Mouse (Mus musculus) kidney, postnatal 25 days (tissue): ENCODE measurements at regions not wholly inside any gene's neighbourhood (a gene's known extent, or its start where the extent isn't known, plus 50 kb on each side); places are given as distances from the start of the nearest gene placed in this dataset.
A peak's percentile ranks its signal among the peaks of the same experiment; 100 is the strongest.

Experiments
- DNase-seq, 2 experiments: peaks; one replicate each; pipeline ENCODE4 v3.0.0; 2021; ENCODE audit warnings: mixed read lengths in 2 of 2

- no peak for DNase-seq
Observed at GRCm38 (mm10) chr15:63667536-63667935, 177.4 kb downstream of the Gsdmc2 start.

DNA sequence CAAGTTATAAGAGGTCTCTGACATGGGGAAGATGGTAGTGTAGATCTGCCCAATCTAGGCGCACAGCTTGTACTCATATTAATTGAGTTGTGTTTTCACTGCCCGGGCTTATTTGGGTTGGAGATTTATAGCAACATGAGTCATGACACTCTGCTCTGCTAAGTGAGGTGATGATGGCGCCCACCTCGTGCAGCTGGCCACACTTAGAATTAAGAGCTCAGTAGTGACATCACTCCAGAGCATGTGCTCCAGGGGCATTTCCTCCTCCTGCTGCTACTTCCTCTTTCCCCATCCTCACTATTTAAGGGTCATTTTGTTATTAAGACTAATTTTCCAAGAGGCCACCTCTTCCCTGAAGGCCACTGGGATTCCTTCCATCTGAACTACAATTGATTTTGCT lies 179.5 kb downstream of the Gsdmc2 start:
- no peak for DNase-seq

GRCm38 (mm10) chr15:63664877-63665276 lies 180.1 kb downstream of the Gsdmc2 start:
- DNase-seq = no peak

DNA sequence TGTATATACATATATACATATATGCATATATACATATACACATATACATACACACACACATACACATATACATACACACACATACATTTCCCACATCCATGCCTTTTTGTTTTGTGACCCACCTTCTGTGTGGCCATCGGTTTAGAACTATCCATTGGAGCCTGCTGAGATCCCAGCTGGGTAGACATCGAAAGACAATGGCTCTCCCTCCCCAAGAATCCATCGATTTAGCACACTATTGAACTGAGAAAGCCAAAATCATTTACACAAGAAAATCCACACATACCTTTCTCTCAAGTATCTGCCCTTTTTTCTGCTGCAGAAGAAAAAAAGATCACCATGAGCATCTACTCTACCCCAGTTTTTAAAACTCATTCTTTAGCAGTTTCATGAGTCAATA lies 182.8 kb downstream of the Gsdmc2 start:
- no peak for DNase-seq

- no peak for DNase-seq
Observed at GRCm38 (mm10) chr15:63658031-63658521, 186.9 kb downstream of the Gsdmc2 start.

DNA sequence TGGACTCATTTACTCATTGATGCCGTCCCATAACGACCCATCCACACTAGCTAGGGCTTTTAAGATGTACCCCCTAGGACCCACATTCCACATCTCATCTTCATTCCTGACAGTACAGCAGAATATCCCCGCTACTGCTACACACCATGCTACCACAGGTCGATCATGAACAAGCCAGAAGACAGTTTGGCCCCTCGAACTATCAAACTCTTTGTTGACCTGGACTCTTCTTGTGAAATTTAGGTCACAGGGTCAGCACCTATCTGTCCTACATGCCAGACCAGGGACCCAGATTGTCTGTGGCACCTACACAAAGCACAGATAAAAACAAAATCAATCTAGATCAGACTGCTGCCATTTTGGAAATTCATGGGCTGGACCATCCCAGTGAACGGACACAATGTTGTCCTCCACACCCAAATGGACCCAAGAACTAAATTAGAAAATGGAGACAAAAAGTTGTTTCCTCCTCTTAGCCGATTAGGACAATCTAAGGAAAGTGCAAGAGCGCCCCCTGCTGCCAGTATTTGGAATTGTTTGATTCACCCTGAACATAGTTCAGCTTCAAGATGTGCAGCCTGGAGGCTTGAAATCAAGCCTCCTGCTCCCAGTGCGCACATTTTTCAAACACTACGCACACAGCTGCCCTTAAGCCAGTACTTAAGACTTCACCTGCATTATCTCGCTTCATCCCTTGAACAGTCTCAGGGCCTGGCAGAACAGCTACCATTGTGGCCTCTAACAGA lies 192.6 kb downstream of the Gsdmc2 start:
- peak; percentile 55 to 86 for DNase-seq

- DNase-seq = no peak
Observed at GRCm38 (mm10) chr15:63651120-63651519, 193.9 kb downstream of the Gsdmc2 start.

DNA sequence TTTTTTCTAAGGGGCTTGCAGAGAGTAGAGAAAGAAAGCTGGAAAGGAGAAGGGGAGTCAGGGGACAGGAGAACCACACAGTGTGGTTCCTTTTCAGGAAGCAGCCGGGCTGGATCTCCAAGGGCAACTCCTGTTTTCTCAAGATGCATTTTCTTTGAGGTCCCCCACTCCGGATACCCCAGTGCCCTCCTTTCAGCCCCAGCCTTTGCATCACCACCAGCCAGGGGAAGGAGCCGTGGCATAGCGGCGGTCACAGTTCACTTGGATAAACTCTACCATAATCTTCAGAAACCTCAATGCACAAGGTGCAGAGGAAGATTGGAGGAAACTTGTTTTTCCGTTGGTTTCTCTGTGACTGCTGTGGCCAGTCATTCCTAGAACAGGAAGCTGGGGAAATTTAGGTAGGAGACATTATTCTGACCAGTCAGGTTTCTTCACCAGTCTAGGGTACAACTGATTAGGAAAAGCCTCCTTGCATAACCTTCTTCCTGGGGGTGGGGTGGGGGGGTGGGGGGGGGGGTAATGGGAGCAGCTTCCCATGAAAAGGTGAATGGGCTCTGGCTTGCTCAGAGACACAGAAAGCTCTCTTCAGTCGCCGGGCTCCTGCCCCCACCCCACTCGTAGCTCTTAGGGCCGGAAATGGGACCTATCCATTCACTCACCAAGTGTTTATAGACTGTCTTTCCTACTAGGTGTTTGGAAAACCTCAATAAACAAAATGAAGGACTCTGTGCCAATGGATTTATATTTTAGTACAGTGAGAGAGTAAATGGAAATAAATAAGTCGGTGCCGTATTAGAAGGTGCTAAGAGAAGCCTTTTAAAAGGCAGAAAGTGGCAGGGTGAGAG lies 196.6 kb downstream of the Gsdmc2 start:
- no peak for DNase-seq

DNA sequence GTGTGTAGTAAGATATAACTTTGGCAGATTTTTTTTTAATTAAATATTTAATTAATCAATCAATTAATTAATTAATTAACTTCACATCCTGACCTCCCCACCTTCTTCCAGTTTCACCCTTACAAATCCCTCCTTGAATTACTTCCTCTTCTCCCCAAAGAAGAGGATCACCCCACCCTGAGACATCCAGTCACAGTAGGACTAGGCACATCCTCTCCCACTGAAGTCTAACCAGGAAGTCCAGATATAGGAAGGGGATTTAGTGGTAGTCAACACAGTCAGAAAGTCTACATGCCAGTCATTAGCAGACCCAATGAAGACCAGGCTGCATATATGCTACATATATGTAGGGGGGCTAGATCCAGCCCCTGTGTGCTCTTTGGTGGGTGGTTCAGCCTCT lies 220.2 kb downstream of the Gsdmc2 start:
- no peak for DNase-seq

- DNase-seq = no peak
Observed at GRCm38 (mm10) chr15:63624249-63624648, 220.7 kb downstream of the Gsdmc2 start.

GRCm38 (mm10) chr15:63616506-63617208 lies 228.3 kb downstream of the Gsdmc2 start:
- no peak for DNase-seq

DNA sequence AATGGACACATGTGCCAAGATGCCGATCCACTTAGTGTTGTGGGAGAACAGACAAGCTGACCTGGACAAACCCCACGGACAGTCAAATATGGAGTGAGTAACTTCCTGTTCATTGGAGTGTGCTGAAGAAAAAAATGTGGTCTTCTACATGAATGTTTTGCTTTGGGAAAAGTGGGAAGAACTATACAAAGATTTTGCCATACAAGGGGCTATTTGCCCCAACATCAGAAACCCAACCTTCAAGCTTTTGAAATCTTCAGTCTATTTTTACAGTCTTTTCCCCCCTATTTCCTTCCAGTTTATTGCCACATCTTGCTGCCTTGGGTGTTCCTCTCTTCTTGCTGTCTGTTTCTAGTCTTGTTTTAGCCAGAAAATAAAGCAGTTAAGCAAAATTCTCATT lies 230.8 kb downstream of the Gsdmc2 start:
- no peak for DNase-seq

- no peak for DNase-seq
Observed at GRCm38 (mm10) chr15:63613120-63613519, 231.9 kb downstream of the Gsdmc2 start.

- DNase-seq = no peak
Observed at GRCm38 (mm10) chr15:63611161-63611560, 233.8 kb downstream of the Gsdmc2 start.

DNA sequence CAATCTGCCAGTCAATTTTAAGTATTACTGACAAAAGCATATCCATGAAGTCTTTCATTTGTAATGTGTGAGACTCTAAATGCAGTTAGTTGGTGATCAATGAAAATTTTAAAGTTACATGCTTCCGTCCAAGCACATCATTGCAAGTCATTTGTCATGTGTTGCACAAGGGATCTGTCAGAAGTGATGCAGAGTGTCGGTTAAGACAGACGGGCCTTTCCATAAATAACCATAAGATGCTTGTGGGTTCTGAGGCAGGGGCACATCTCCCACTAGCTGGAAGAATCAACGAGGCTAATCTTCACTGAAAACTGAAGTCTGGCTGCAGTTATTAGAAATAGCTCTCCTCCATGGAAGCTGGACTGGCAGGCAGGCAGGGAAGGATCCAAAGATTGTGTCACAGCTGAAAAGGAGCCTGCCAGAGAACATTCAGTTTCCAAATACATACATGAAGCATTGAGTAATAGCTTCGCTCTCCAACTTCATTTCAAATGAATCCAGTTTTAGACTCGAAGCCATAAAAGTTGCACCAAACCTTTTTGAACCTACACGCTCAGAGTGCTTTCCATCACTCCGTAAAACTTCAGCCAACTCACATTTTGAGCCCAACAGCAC lies 241.8 kb downstream of the Gsdmc2 start:
- DNase-seq = no peak

- peak in 1 of 2 experiments; percentile 13 for DNase-seq
Observed at GRCm38 (mm10) chr15:63601543-63601942, 243.4 kb downstream of the Gsdmc2 start.

DNA sequence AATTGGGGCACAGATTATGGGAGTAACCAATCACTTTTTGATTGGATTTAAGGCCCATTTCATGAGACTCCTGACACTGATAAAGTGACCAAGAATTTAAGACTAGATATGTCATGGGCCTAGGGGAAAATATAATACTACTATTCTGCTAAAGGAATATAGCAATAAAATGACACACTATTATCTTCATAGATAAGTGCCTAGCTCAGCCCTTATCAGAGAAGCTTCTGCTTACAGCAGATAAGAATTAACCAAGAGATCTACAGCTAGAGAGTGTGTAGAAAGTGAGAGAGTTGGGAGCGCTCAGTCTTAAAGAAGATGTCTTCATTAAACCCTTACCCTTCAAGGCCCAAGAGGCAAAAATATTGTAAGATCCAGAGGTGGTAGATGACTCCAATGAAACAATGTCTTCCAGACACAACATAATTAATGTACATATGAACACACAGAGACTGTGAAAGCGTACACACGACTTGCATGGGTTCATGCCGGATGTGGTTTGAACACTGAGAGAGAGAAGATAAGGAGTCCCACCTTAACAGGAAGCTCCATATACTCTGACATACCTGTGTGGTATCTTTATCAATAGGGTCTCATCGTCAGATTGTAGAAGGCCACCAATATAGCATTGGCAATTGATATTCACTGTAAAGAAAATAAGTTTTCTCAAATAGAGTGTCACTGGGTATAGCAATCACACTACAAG lies 252.1 kb downstream of the Gsdmc2 start:
- no peak for DNase-seq

DNA sequence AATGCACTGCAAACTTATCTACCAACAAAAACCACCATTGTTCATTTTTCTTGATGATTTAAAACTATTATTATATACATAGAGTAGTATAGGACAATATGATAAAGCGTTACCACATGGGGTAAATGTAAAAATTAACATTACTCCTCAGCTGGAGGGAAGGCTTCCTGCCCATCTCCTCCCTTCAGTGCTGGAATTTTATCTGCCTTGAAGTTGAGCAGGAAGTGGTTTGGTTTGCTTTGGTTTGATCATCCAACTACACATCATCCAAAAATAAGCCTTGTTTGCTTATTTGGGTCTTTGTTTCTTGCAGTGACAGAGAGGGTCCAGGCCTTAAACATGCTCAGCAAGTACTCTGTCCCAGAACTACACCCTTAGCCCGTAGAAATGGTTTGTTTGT lies 285.7 kb downstream of the Gsdmc2 start:
- no peak for DNase-seq

DNA sequence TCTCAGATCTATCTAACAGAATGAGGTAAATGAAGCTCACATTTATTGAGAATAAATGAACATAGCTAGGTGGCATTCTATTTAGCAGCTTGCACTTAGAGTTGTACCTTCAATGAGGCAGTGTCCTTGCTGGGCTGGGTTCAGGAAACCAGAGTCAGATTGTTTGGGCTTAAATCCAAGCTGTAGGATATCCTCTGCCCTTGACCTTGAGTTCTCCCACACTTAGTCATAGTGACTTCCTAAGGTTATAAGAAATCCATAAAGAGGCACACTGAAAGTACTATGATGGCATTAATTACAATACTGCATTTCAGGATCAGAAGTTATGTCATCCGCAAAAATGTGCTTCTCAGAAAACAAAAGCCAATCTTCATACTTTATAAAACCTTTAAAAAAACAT lies 286.3 kb downstream of the Gsdmc2 start:
- DNase-seq = no peak

GRCm38 (mm10) chr15:63557816-63558215 lies 287.2 kb downstream of the Gsdmc2 start:
- no peak for DNase-seq

DNA sequence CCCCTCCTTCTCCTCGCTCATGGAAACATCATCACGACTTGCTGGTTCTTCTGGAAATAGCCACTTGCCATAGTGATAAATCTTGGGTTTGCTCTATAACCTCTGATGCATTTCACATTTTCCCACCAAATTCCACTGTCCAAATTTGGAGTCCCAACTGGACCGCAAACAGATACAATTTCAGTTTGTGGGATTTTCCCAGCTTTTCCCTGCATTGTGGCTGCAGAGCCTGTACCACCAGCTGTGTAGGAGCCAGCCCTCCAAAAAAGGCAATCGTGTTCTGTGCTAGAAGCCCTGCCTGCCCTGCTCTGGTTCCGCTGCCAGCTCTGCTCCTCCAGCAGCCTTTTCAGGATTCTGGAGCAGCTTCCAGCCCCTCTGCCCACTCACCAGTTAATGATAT lies 291.4 kb downstream of the Gsdmc2 start:
- DNase-seq = no peak

GRCm38 (mm10) chr15:63532337-63533055 lies 312.5 kb downstream of the Gsdmc2 start:
- DNase-seq = no peak
